Mouse (Mus musculus): ENCODE measurements around the gene Ube2z. TPM values are rescaled to one million over a fixed set of nuclear protein-coding genes. Genes with fewer than 3 reads are reported as not detected.
"Not testable (repeated sequence)": the region's sequence is repeated elsewhere in the genome, so short reads cannot be mapped to it uniquely, and the experiment has no call there.

The Ube2z gene
- polyA plus RNA-seq (2017; shearing (Covaris generic)) = 10 to 100 TPM in 2 of 3 experiments, 1 to 10 TPM in 1; 9.6 to 13.1 (median 10.4) TPM

- peak; percentile 79 for ATAC-seq
Measured at GRCm38 (mm10) chr11:96065215-96065911, at the start of gene Ube2z. Gene Ube2z (minus strand): TSS chr11:96065388.

GRCm38 (mm10) chr11:96114077-96114476 is 48.9 kb upstream of the Ube2z start:
- ATAC-seq = no peak

GRCm38 (mm10) chr11:96111751-96112150 is 46.6 kb upstream of the Ube2z start, which contains the start of gene Calcoco2:
Gene Calcoco2 (minus strand): TSS chr11:96111964.
- no peak for ATAC-seq

- ATAC-seq = not testable (repeated sequence)
Measured at GRCm38 (mm10) chr11:96110950-96111349, 45.8 kb upstream of the Ube2z start.

GRCm38 (mm10) chr11:96108376-96108775 is 43.2 kb upstream of the Ube2z start:
- no peak for ATAC-seq

GRCm38 (mm10) chr11:96093361-96093760 is 28.2 kb upstream of the Ube2z start:
- ATAC-seq = no peak

DNA sequence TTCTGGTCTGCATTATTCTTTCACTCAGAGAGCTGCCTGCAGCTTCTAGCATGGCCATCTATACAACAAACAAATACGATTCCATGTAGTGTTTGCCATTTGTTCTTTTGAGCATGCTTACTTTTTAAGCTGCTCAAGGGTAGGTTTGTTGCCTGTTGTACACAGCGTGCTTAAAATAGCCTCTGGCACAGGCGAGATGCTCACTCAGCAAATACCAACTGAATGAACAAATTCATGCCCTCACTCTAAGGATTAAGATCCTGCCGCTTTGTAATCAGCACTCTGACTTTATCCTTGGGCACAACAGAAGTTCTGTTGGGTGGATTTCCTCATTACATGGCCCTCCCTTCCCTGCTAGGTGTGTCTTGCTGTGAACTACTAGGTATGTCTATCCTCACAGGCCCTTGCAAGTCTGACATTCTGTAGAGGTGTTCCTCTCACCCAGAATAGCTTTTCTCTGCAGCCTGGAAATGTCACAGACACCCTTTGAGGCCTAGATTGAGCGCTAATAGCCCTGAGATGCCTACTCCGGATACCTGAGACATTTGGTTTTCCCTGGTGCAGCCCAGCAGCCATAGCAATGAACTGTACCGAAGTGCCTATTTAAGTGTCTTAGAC is 27.6 kb upstream of the Ube2z start:
- ATAC-seq = no peak

GRCm38 (mm10) chr11:96091073-96091472 is 25.9 kb upstream of the Ube2z start:
- no peak for ATAC-seq

GRCm38 (mm10) chr11:96087981-96088380 is 22.8 kb upstream of the Ube2z start:
- ATAC-seq = no peak

DNA sequence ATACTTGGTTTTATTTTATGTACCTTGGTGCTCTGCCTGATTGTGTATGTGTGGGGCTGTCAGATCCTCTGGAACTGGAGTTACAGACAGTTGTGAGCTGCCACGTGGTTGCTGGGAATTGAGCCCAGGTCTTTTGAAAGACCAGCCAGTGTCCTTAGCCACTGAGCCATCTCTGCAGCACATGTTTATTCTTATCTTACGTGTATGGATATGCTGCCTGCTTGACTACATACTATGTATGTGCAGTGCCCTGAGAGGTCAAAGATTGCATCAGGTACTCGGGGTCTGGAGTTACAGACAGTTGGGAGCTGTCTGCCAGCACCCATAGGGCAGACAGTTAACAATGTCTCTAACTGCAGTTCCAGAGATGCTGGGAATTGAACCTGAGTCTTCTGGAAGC is 17.5 kb upstream of the Ube2z start:
- no peak for ATAC-seq

DNA sequence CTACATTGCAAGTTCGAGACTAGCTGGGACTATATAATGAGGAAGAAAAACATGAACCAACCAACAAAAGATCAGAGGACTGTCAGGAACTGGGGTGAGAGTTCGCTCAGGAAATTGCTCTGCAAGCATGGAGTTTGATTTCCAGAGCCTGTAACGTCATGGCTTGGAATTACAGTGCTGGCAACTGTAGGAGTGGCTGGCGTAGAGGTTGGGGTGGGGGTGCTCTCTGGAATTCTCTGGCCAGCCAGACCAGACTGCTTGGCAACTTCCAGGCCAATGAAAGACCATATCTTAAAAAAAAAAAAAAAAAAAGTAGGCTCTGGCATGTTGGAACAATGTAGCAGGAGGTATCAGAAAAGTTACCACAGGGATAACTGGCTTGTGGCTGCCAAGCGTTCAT is 15.5 kb upstream of the Ube2z start:
- ATAC-seq = no peak

GRCm38 (mm10) chr11:96076221-96077105 is 11.3 kb upstream of the Ube2z start:
- ATAC-seq = no peak

DNA sequence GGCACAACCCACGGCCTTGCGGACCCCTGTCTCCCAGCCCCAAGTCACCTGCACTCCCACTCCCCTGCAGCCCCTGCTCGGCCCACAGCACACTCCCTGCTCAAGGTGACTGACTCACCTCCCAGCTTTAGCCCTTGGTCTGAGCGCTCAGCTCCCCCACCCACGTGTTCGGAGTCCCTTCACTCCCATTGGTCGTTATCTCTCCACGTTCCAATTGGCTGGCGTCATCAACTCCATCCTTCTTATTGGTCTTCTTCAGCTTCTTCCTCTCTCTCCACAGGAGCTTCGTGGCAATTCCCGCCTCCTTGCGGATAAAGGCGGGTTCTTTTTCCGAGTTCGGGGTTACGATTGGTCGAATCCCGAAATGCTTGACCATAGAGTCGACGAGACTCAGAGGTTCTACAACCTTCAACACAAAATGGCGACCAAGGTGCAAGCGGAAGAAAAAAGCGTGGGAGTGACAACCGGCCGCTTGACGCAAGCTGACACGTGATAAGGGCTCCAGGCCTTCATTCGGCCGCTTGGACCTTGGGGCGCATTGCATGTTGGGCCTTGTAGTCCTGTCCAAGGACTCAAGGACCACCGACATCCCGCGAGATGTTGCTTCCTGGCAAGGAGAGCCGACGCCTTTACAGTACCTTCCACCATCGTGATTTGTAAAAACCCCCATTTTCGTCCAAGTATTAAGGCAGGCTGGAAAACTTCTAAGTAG is 10.5 kb upstream of the Ube2z start, which contains the start of gene Atp5g1:
Gene Atp5g1, minus strand, starts transcription at position 162 of the 712 bp plus-strand sequence.
- peak; percentile 91 for ATAC-seq

GRCm38 (mm10) chr11:96075177-96075508 is 10.0 kb upstream of the Ube2z start:
- no peak for ATAC-seq

DNA sequence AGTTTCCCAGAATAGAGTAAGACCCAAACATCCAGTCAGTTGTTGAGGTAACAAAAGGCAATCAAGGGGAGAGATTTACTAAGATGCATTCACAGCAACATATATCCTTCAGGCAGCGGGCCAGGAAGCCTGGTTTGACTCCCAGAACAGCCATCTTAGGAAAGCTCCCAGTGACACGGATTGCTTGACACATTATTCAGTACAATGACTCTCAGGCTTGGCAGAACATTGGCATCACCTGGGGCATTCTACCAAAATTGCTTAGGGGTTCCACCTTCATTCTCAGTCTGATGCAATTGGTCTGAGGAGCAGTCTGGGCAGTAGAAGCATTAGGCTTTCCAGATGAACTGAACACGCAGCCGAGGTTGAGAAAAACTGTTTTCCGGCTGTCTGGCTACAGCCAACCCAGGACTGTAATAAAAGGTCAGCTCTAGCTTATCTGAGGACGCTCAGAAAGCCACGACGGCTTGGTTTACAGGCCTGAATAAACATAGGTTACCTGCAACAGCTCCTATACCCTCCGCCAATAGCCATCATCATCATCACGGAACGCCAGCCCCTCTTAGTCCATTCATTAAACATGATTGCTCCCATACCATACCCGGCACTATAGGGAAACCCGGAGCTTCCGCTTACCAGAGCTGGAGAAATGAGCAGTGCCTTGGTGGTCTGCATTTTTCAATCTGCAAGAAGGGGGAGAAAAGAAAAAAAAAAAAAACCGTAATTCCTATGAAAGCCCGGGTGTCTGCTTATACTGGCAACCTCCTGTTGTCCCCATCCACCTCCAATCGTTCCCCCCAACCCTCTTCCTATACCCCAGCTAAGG is 9.4 kb upstream of the Ube2z start:
- no peak for ATAC-seq

- no peak for ATAC-seq
Measured at GRCm38 (mm10) chr11:96073295-96073993, 8.3 kb upstream of the Ube2z start.

- ATAC-seq = no peak
Measured at GRCm38 (mm10) chr11:96071013-96071412, 5.8 kb upstream of the Ube2z start.

DNA sequence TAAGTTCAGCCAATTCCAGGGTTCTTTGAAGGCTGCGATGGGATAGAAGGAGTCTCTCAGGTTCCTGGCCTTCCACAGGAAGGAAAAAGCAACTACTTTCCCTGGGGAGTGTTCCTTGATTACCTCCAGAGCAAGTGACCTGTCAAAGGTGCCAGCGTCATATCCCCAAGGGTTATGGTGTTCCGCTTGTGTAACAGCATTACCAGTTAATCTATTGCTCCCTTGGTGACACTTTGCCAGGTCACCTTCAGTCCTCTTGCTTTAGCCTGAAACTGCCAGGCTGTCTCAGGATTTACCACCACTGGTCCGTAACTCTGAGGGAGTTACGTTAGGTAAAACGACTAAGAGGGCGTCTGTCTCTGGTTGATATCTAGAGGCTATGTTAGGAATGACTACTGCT is 5.2 kb upstream of the Ube2z start:
- ATAC-seq = no peak

DNA sequence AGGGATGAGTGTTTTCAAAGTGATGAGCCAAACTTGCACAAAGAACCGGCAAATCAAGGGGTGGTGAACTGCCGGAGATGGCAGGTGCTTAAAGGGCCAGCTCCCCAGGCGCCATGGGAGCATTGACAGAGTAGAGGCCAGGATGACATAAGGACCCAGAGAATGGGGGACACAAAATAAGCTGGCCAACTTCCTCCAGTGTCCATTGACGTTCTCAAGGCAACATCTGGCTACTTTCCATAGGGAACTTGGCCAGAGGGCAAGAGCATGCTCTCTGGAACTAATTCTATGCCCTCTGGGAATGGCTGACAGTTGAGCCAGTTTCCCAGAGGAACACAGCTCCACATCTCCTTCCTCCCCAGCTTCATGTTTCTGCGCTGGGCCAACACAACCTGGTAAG is 3.0 kb upstream of the Ube2z start:
- ATAC-seq = no peak

- peak; percentile 66 for ATAC-seq
Measured at GRCm38 (mm10) chr11:96064521-96065214, 520 bp downstream of the Ube2z start.

All from inflammation-experienced regulatory T-cells, adult 6 months (primary cell).